Mouse (Mus musculus) gastrocnemius, postnatal 10 days (tissue): ENCODE results near the gene Zfp329. TPM values are rescaled to one million over a fixed set of nuclear protein-coding genes. Genes with fewer than 3 reads are reported as not detected.
"Not testable (repeated sequence)": the region's sequence is repeated elsewhere in the genome, so short reads cannot be mapped to it uniquely, and the experiment has no call there.

ENCODE experiments used
- DNase-seq: peaks from one replicate; pipeline ENCODE4 v3.0.0; 2021; ENCODE audit warnings: mixed read lengths
- long read RNA-seq, 2 experiments: library from polyadenylated mRNA; stranded (forward); transcript quantifications; one replicate each; pipeline ENCODE4 v2.0.0; 2021
- total RNA-seq, 2 experiments: library from RNA; stranded (reverse); gene quantifications; 2 replicates each; pipeline ENCODE4 v1.2.3; 2021

Zfp329 gene
- 1 to 10 TPM; 5.8 to 8.9 TPM for total RNA-seq
- long read RNA-seq, experiment 1, full-length matches to known transcripts: 1 of 2 reads
- long read RNA-seq, experiment 1, partial matches to known transcripts: 0 of 2 reads
- long read RNA-seq, experiment 1, other reads (novel, unspliced or antisense): 1 of 2 reads
- long read RNA-seq, experiment 2, full-length matches to known transcripts: 3 of 3 reads
- long read RNA-seq, experiment 2, partial matches to known transcripts: 0 of 3 reads
- long read RNA-seq, experiment 2, other reads (novel, unspliced or antisense): 0 of 3 reads

- peak; percentile 94 for DNase-seq
Measured at GRCm38 (mm10) chr7:12818521-12819295, at the start of gene Zfp329. Gene Zfp329, minus strand, starts transcription at chr7:12818858.

GRCm38 (mm10) chr7:12835779-12836178 lies 17.1 kb upstream of the Zfp329 start:
- DNase-seq: no peak

- peak; percentile 26 for DNase-seq
Measured at GRCm38 (mm10) chr7:12835193-12835671, 16.6 kb upstream of the Zfp329 start.

- DNase-seq: peak; percentile 85
Measured at GRCm38 (mm10) chr7:12834162-12835120, 15.8 kb upstream of the Zfp329 start, which contains the start of gene Zfp110. Gene Zfp110, plus strand, starts transcription at chr7:12834761.

GRCm38 (mm10) chr7:12815566-12815965 lies 3.1 kb downstream of the Zfp329 start:
- DNase-seq: no peak

- DNase-seq: no peak
Measured at GRCm38 (mm10) chr7:12803727-12804071, 15.0 kb downstream of the Zfp329 start.

- DNase-seq: peak; percentile 38
Measured at GRCm38 (mm10) chr7:12802866-12803726, 15.6 kb downstream of the Zfp329 start, which contains the start of gene Zscan18. Gene Zscan18, minus strand, starts transcription at chr7:12803635.

GRCm38 (mm10) chr7:12799554-12799953 lies 19.1 kb downstream of the Zfp329 start:
- DNase-seq: no peak

GRCm38 (mm10) chr7:12797971-12798370 lies 20.7 kb downstream of the Zfp329 start:
- DNase-seq: no peak

- not testable (repeated sequence) for DNase-seq
Measured at GRCm38 (mm10) chr7:12792624-12793023, 26.0 kb downstream of the Zfp329 start.

GRCm38 (mm10) chr7:12788025-12788424 lies 30.6 kb downstream of the Zfp329 start:
- no peak for DNase-seq

- no peak for DNase-seq
Measured at GRCm38 (mm10) chr7:12787333-12787732, 31.3 kb downstream of the Zfp329 start.

GRCm38 (mm10) chr7:12780151-12780830 lies 38.4 kb downstream of the Zfp329 start:
- DNase-seq: peak; percentile 79

- no peak for DNase-seq
Measured at GRCm38 (mm10) chr7:12779782-12780150, 38.9 kb downstream of the Zfp329 start.

- DNase-seq: no peak
Measured at GRCm38 (mm10) chr7:12779141-12779540, 39.5 kb downstream of the Zfp329 start.

GRCm38 (mm10) chr7:12774606-12775005 lies 44.1 kb downstream of the Zfp329 start:
- peak; percentile 48 for DNase-seq

GRCm38 (mm10) chr7:12774111-12774510 lies 44.5 kb downstream of the Zfp329 start:
- no peak for DNase-seq
